Mouse (Mus musculus): ENCODE data around the gene 4930415O20Rik. TPM values are rescaled to one million over a fixed set of nuclear protein-coding genes. Genes with fewer than 3 reads are reported as not detected.

The 4930415O20Rik gene
- polyA plus RNA-seq, 1 experiment from 2014 or later = not detected

- Histone ChIP-seq H3K4me2 (no peak overlapping the region), H3K27me3 (no peaks in the 10 kb centered on the region), H3K9ac (no peak overlapping the region), H3K9me3 (replicated peaks) (no peaks in the 10 kb centered on the region), H3K27ac (no peak overlapping the region), H3K4me1 (replicated peaks) (peaks cover 23% of the 10 kb centered on the region), H3K36me3 (peaks cover 34% of the 10 kb centered on the region), H3K4me3 (replicated peaks) (no peak overlapping the region)
- 72% methylated on average over 4 of the region's 4 CpGs for WGBS (ENCODE audit: insufficient replicate concordance)
- DNase-seq (no peak), ATAC-seq (ENCODE audit: low read depth) (no peak)
These were observed 32.9 kb upstream of the 4930415O20Rik start for GRCm38 (mm10) chr15:98537923-98538322.

- no peak overlapping the region for H3K9ac ChIP-seq
- no peaks in the 10 kb centered on the region for H3K27me3 ChIP-seq
- no peak overlapping the region for H3K4me3 ChIP-seq (replicated peaks)
- H3K9me3 ChIP-seq (replicated peaks) = no peaks in the 10 kb centered on the region
- no peak overlapping the region for H3K27ac ChIP-seq
- ATAC-seq (ENCODE audit: low read depth) (no peak), DNase-seq (no peak)
- H3K4me2 ChIP-seq = no peak overlapping the region
- peaks cover 66% of the 10 kb centered on the region for H3K36me3 ChIP-seq
- peaks cover 12% of the 10 kb centered on the region; the same call in 1 of the 2 replicates for H3K4me1 ChIP-seq (replicated peaks)
- WGBS (ENCODE audit: insufficient replicate concordance) = 40% methylated on average over 6 of the region's 6 CpGs
These were observed 29.7 kb upstream of the 4930415O20Rik start for GRCm38 (mm10) chr15:98541064-98541463.

- no peak overlapping the region for H3K4me3 ChIP-seq (replicated peaks)
- H3K4me2 ChIP-seq = no peak overlapping the region
- ATAC-seq (ENCODE audit: low read depth) (no peak), DNase-seq (no peak)
- WGBS (ENCODE audit: insufficient replicate concordance) = 88% methylated on average over 4 of the region's 4 CpGs
- no peak overlapping the region for H3K27ac ChIP-seq
- no peaks in the 10 kb centered on the region for H3K27me3 ChIP-seq
- no peak overlapping the region for H3K9ac ChIP-seq
- peaks cover 87% of the 10 kb centered on the region for H3K36me3 ChIP-seq
- no peaks in the 10 kb centered on the region for H3K9me3 ChIP-seq (replicated peaks)
- H3K4me1 ChIP-seq (replicated peaks) = peaks cover 12% of the 10 kb centered on the region; the same call in 1 of the 2 replicates
These were observed 27.5 kb upstream of the 4930415O20Rik start for GRCm38 (mm10) chr15:98543341-98543740.

- Histone ChIP-seq H3K4me1 (replicated peaks) (peaks cover 12% of the 10 kb centered on the region; the same call in 1 of the 2 replicates), H3K36me3 (peaks cover 95% of the 10 kb centered on the region), H3K4me2 (no peak overlapping the region), H3K27ac (no peak overlapping the region), H3K27me3 (no peaks in the 10 kb centered on the region), H3K9me3 (replicated peaks) (no peaks in the 10 kb centered on the region), H3K4me3 (replicated peaks) (no peak overlapping the region), H3K9ac (no peak overlapping the region)
- DNase-seq (no peak), ATAC-seq (ENCODE audit: low read depth) (no peak)
- WGBS (ENCODE audit: insufficient replicate concordance) = 92% methylated on average over 3 of the region's 3 CpGs
These were observed 25.7 kb upstream of the 4930415O20Rik start for GRCm38 (mm10) chr15:98545151-98545550.

- no peak for DNase-seq
- H3K27me3 ChIP-seq = no peaks in the 10 kb centered on the region
- no peak overlapping the region for H3K9ac ChIP-seq
- no peak for ATAC-seq (ENCODE audit: low read depth)
- no peak overlapping the region for H3K4me3 ChIP-seq (replicated peaks)
- peaks cover 97% of the 10 kb centered on the region for H3K36me3 ChIP-seq
- WGBS (ENCODE audit: insufficient replicate concordance) = 84% methylated on average over 5 of the region's 5 CpGs
- H3K27ac ChIP-seq = no peak overlapping the region
- H3K4me1 ChIP-seq (replicated peaks) = peaks cover 4% of the 10 kb centered on the region; the same call in 1 of the 2 replicates
- no peaks in the 10 kb centered on the region for H3K9me3 ChIP-seq (replicated peaks)
- no peak overlapping the region for H3K4me2 ChIP-seq
These were observed 24.0 kb upstream of the 4930415O20Rik start for GRCm38 (mm10) chr15:98546843-98547242.

GRCm38 (mm10) chr15:98552758-98553157 is 18.0 kb upstream of the 4930415O20Rik start:
- H3K36me3 ChIP-seq = peaks cover 91% of the 10 kb centered on the region
- no peak overlapping the region for H3K4me2 ChIP-seq
- H3K27me3 ChIP-seq = no peaks in the 10 kb centered on the region
- no peak overlapping the region for H3K4me3 ChIP-seq (replicated peaks)
- no peak overlapping the region for H3K27ac ChIP-seq
- H3K4me1 ChIP-seq (replicated peaks) = no peaks in the 10 kb centered on the region
- H3K9ac ChIP-seq = no peak overlapping the region
- ATAC-seq (ENCODE audit: low read depth) (no peak), DNase-seq (no peak)
- 81% methylated on average over 2 of the region's 2 CpGs for WGBS (ENCODE audit: insufficient replicate concordance)
- no peaks in the 10 kb centered on the region for H3K9me3 ChIP-seq (replicated peaks)

GRCm38 (mm10) chr15:98555881-98556280 is 14.9 kb upstream of the 4930415O20Rik start:
- WGBS (ENCODE audit: insufficient replicate concordance) = 91% methylated on average over 4 of the region's 4 CpGs
- Histone ChIP-seq H3K4me2 (no peak overlapping the region), H3K27me3 (no peaks in the 10 kb centered on the region), H3K9ac (no peak overlapping the region), H3K36me3 (peaks cover 89% of the 10 kb centered on the region), H3K27ac (no peak overlapping the region), H3K9me3 (replicated peaks) (no peaks in the 10 kb centered on the region), H3K4me3 (replicated peaks) (no peak overlapping the region), H3K4me1 (replicated peaks) (no peaks in the 10 kb centered on the region)
- ATAC-seq (ENCODE audit: low read depth) = no peak
- DNase-seq = no peak

GRCm38 (mm10) chr15:98557186-98557585 is 13.6 kb upstream of the 4930415O20Rik start:
- Histone ChIP-seq H3K4me1 (replicated peaks) (peaks cover 3% of the 10 kb centered on the region; the same call in 1 of the 2 replicates), H3K27me3 (no peaks in the 10 kb centered on the region), H3K4me2 (no peak overlapping the region), H3K27ac (no peak overlapping the region), H3K4me3 (replicated peaks) (no peak overlapping the region), H3K9me3 (replicated peaks) (no peaks in the 10 kb centered on the region), H3K36me3 (peaks cover 85% of the 10 kb centered on the region), H3K9ac (no peak overlapping the region)
- 84% methylated on average over 5 of the region's 5 CpGs for WGBS (ENCODE audit: insufficient replicate concordance)
- DNase-seq (no peak), ATAC-seq (ENCODE audit: low read depth) (no peak)

GRCm38 (mm10) chr15:98566973-98567277 is 3.9 kb upstream of the 4930415O20Rik start:
- Histone ChIP-seq H3K4me3 (replicated peaks) (peak overlapping the region; percentile 93), H3K9me3 (replicated peaks) (no peaks in the 10 kb centered on the region), H3K27me3 (no peaks in the 10 kb centered on the region), H3K36me3 (peaks cover 40% of the 10 kb centered on the region), H3K4me1 (replicated peaks) (peaks cover 47% of the 10 kb centered on the region), H3K4me2 (peak overlapping the region; percentile 82), H3K9ac (peak overlapping the region; percentile 95), H3K27ac (peak overlapping the region; percentile 99)
- under 1% methylated on average over 15 of the region's 15 CpGs for whole genome bisulfite sequencing (ENCODE audit: insufficient replicate concordance)
- no peak for DNase-seq
- no peak for ATAC-seq (ENCODE audit: low read depth)

- Histone ChIP-seq H3K36me3 (peaks cover 35% of the 10 kb centered on the region), H3K27me3 (no peaks in the 10 kb centered on the region), H3K9me3 (replicated peaks) (no peaks in the 10 kb centered on the region), H3K4me3 (replicated peaks) (peak overlapping the region; percentile 93), H3K9ac (peak overlapping the region; percentile 95), H3K27ac (peak overlapping the region; percentile 99), H3K4me2 (peak overlapping the region; percentile 87), H3K4me1 (replicated peaks) (peaks cover 46% of the 10 kb centered on the region)
- ATAC-seq (ENCODE audit: low read depth) = peak; percentile 93
- WGBS (ENCODE audit: insufficient replicate concordance) = under 1% methylated on average over 88 of the region's 88 CpGs
- peak; percentile 99 for DNase-seq
These were observed 3.3 kb upstream of the 4930415O20Rik start for GRCm38 (mm10) chr15:98567278-98568134.

- peak overlapping the region; percentile 91 for H3K27ac ChIP-seq
- DNase-seq (no peak), ATAC-seq (ENCODE audit: low read depth) (no peak)
- no peaks in the 10 kb centered on the region for H3K9me3 ChIP-seq (replicated peaks)
- H3K4me3 ChIP-seq (replicated peaks) = peak overlapping the region; percentile 93
- peak overlapping the region; percentile 87 for H3K4me2 ChIP-seq
- H3K27me3 ChIP-seq = no peaks in the 10 kb centered on the region
- WGBS (ENCODE audit: insufficient replicate concordance) = 4% methylated on average over 22 of the region's 22 CpGs
- H3K36me3 ChIP-seq = peaks cover 26% of the 10 kb centered on the region
- peak overlapping the region; percentile 89 for H3K9ac ChIP-seq
- H3K4me1 ChIP-seq (replicated peaks) = peaks cover 45% of the 10 kb centered on the region
These were observed 2.4 kb upstream of the 4930415O20Rik start for GRCm38 (mm10) chr15:98568256-98569033.
